Comparison of ENCODE assay signal across 8 mouse cellular contexts in genomic region chr10:12866971-12867732, GRCm38 (mm10). TPM values are rescaled to one million over a fixed set of nuclear protein-coding genes. Genes with fewer than 3 reads are reported as not detected.
DNase-seq lines count a peak whose midpoint lies in the region; ATAC-seq and TF ChIP-seq lines count a peak whose summit lies in the region.

No protein-coding gene starts in this region.

- H3K9me3 ChIP-seq in intestine, postnatal 0 days (ENCODE audit: control insufficient read depth), result no peaks in the 10 kb centered on the region
- no peaks in the 10 kb centered on the region for H3K9me3 ChIP-seq in lung, embryonic 16.5 days (ENCODE audit: control insufficient read depth, low read length)
- H3K9me3 ChIP-seq in neural tube, embryonic 15.5 days (replicated peaks), result no peaks in the 10 kb centered on the region

- peak overlapping the region; percentile 82 for H3K4me2 ChIP-seq in intestine, postnatal 0 days (replicated peaks; ENCODE audit: low read depth)
- H3K4me2 ChIP-seq in lung, embryonic 16.5 days (ENCODE audit: low read depth, low read length), result peak overlapping the region; percentile 93
- H3K4me2 ChIP-seq in neural tube, embryonic 15.5 days, result peak overlapping the region; percentile 98

- peak overlapping the region; percentile 88; the same call in 1 of the 2 replicates for H3K9ac ChIP-seq in intestine, postnatal 0 days (ENCODE audit: low read depth, low read length)
- peak overlapping the region; percentile 88 for H3K9ac ChIP-seq in lung, embryonic 16.5 days (ENCODE audit: low read length)
- 0 out of 2 replicates have a peak overlapping the region, but pooled peaks have one; percentile 54 for H3K9ac ChIP-seq in neural tube, embryonic 15.5 days (replicated peaks)

- no peak for ATAC-seq in intestine, postnatal 0 days
- peak; percentile 8; the same call in 1 of the 2 replicates for ATAC-seq in lung, embryonic 16.5 days (ENCODE audit: low read depth)
- ATAC-seq in neural tube, embryonic 15.5 days (ENCODE audit: low FRiP score), result peak; percentile 46

- TF ChIP-seq CTCF in intestine, postnatal 0 days (IDR thresholded peaks at IDR 0.05; ENCODE audit: low read depth), result peak; percentile 44

- no peaks in the 10 kb centered on the region for H3K36me3 ChIP-seq in intestine, postnatal 0 days (ENCODE audit: control insufficient read depth, insufficient read depth)
- H3K36me3 ChIP-seq in lung, embryonic 16.5 days (ENCODE audit: control insufficient read depth, insufficient read depth, low read length), result no peaks in the 10 kb centered on the region
- no peaks in the 10 kb centered on the region for H3K36me3 ChIP-seq in neural tube, embryonic 15.5 days

- WGBS in intestine, postnatal 0 days, result 6% methylated on average over 28 of the region's 28 CpGs
- WGBS in lung, embryonic 16.5 days, result 2% methylated on average over 28 of the region's 28 CpGs
- 2% methylated on average over 28 of the region's 28 CpGs for WGBS in neural tube, embryonic 15.5 days

- H3K27me3 ChIP-seq in intestine, postnatal 0 days (replicated peaks; ENCODE audit: control insufficient read depth, insufficient read depth, low read length), result no peaks in the 10 kb centered on the region
- H3K27me3 ChIP-seq in lung, embryonic 16.5 days (ENCODE audit: control insufficient read depth, insufficient read depth, low read depth, low read length), result no peaks in the 10 kb centered on the region
- H3K27me3 ChIP-seq in neural tube, embryonic 15.5 days (replicated peaks), result peaks cover 9% of the 10 kb centered on the region

- peak; percentile 8 to 9 for DNase-seq in right cerebral cortex, adult 2 months (ENCODE audit: low spot score in 2 of 2)
- no peak for DNase-seq in right cerebral cortex, postnatal 25 days
- peak; percentile 50 for DNase-seq in cerebellum, adult 9-11 months
- peak; percentile 43 for DNase-seq in gastrocnemius, postnatal 14 days
- no peak for DNase-seq in left cerebral cortex, adult 11 months (ENCODE audit: low spot score)

- H3K27ac ChIP-seq in intestine, postnatal 0 days (ENCODE audit: low read depth, low read length), result no peak overlapping the region; the same call in 1 of the 2 replicates
- H3K27ac ChIP-seq in lung, embryonic 16.5 days (ENCODE audit: low read length), result peak overlapping the region; percentile 97
- peak overlapping the region; percentile 79 for H3K27ac ChIP-seq in neural tube, embryonic 15.5 days (replicated peaks)

- peak overlapping the region; percentile 77 for H3K4me3 ChIP-seq in intestine, postnatal 0 days (ENCODE audit: low read depth, low read length)
- peak overlapping the region; percentile 83 for H3K4me3 ChIP-seq in lung, embryonic 16.5 days (ENCODE audit: low read length)
- H3K4me3 ChIP-seq in neural tube, embryonic 15.5 days (replicated peaks), result peak overlapping the region; percentile 61

- intact Hi-C loops in gastrocnemius, postnatal 14 days (cut with DNase I; ENCODE audit: low total_unique reads), result no loop called here

- H3K4me1 ChIP-seq in intestine, postnatal 0 days (replicated peaks; ENCODE audit: control insufficient read depth, insufficient read depth, low read length), result peaks cover 7% of the 10 kb centered on the region
- H3K4me1 ChIP-seq in lung, embryonic 16.5 days (replicated peaks; ENCODE audit: control insufficient read depth, insufficient read depth, low read length), result peaks cover 13% of the 10 kb centered on the region
- peaks cover 22% of the 10 kb centered on the region for H3K4me1 ChIP-seq in neural tube, embryonic 15.5 days

RNA-seq across cellular contexts. Expression of gene Utrn, which starts 2.0 kb away (rescaled TPM):
- total RNA-seq in gastrocnemius, postnatal 14 days (2021), result 10 to 100 TPM; 37.1 to 44.7 TPM
- polyA plus RNA-seq in intestine, postnatal 0 days (2015; fragmentation: Nextera tagmentation; extraction: Ambion mirVana), result 21.5 and 22.6 TPM in 2 replicates
- polyA plus RNA-seq in lung, embryonic 16.5 days (2015; fragmentation: Nextera tagmentation; extraction: Ambion mirVana), result 75.8 and 81.7 TPM in 2 replicates
- 27.5 and 36.5 TPM in 2 replicates for polyA plus RNA-seq in neural tube, embryonic 15.5 days (2015; fragmentation: Nextera tagmentation; extraction: Ambion mirVana)

Comparison
In these comparisons a context has a peak if more than half of its experiments do, and no peak if none do; other contexts are left out.
1. DNase-seq: peak in right cerebral cortex, adult 2 months (2 of 2), cerebellum, adult 9-11 months (single experiment) and gastrocnemius, postnatal 14 days (single experiment); none in right cerebral cortex, postnatal 25 days (single experiment) and left cerebral cortex, adult 11 months (single experiment).
2. Peak in every context shown above with its lines, with median percentiles within 50 percentile points of each other: H3K4me2 ChIP-seq, H3K4me3 ChIP-seq and H3K9ac ChIP-seq.